11 mouse cellular contexts compared by ENCODE assay signal in genomic region chr15:97798134-97798533, GRCm38 (mm10). TPM values are rescaled to one million over a fixed set of nuclear protein-coding genes. Genes with fewer than 3 reads are reported as not detected.
DNase-seq lines count a peak whose midpoint lies in the region; ATAC-seq and TF ChIP-seq lines count a peak whose summit lies in the region.
"Had no signal": no experiment of that assay in that cellular context is flagged by ENCODE, and none has a peak within 500 bp of the region (broad histone marks: within the 10 kb centered on the region; RNA-seq: fewer than 3 reads in every experiment).

No protein-coding gene starts in this region.

- H3K9me3 ChIP-seq in heart, embryonic 12.5 days (replicated peaks) = 0 out of 2 replicates have a peak, but pooled peaks cover 3% of the 10 kb centered on the region
- no peaks in the 10 kb centered on the region for H3K9me3 ChIP-seq in forebrain, embryonic 10.5 days
- H3K9me3 ChIP-seq in neural tube, embryonic 12.5 days = no peaks in the 10 kb centered on the region

- H3K36me3 ChIP-seq in heart, embryonic 12.5 days = peaks cover 89% of the 10 kb centered on the region
- peaks cover 94% of the 10 kb centered on the region for H3K36me3 ChIP-seq in forebrain, embryonic 10.5 days (replicated peaks)
- peaks cover 2% of the 10 kb centered on the region; the same call in 1 of the 2 replicates for H3K36me3 ChIP-seq in liver, adult 2 months (ENCODE audit: control insufficient read depth, insufficient read depth, low read length)
- H3K36me3 ChIP-seq in neural tube, embryonic 12.5 days = peaks cover 65% of the 10 kb centered on the region

- H3K9ac ChIP-seq in heart, embryonic 12.5 days = no peak overlapping the region
- no peak overlapping the region for H3K9ac ChIP-seq in liver, adult 2 months (ENCODE audit: low read depth, low read length)
- no peak overlapping the region for H3K9ac ChIP-seq in neural tube, embryonic 12.5 days

- whole genome bisulfite sequencing in heart, embryonic 12.5 days = 34% methylated on average over 17 of the region's 17 CpGs
- WGBS in forebrain, embryonic 10.5 days = 71% methylated on average over 17 of the region's 17 CpGs
- WGBS in liver, adult 2 months = 60% methylated on average over 17 of the region's 17 CpGs
- 33% methylated on average over 17 of the region's 17 CpGs for WGBS in neural tube, embryonic 12.5 days

- H3K27me3 ChIP-seq in heart, embryonic 12.5 days (replicated peaks) = no peaks in the 10 kb centered on the region
- H3K27me3 ChIP-seq in forebrain, embryonic 10.5 days (ENCODE audit: poor library complexity, severe bottlenecking) = no peaks in the 10 kb centered on the region
- H3K27me3 ChIP-seq in liver, adult 2 months (ENCODE audit: control insufficient read depth, insufficient read depth, low read length) = peaks cover 2% of the 10 kb centered on the region; the same call in 1 of the 2 replicates
- no peaks in the 10 kb centered on the region for H3K27me3 ChIP-seq in neural tube, embryonic 12.5 days (replicated peaks)

- H3K4me2 ChIP-seq in heart, embryonic 12.5 days = no peak overlapping the region
- peak overlapping the region; percentile 9; the same call in 1 of the 2 replicates for H3K4me2 ChIP-seq in neural tube, embryonic 12.5 days (replicated peaks)

- no peak for DNase-seq in heart, postnatal 36 days
- DNase-seq in forebrain, embryonic 10.5 days (ENCODE audit: extremely low spot score, low spot score) = peak; percentile 59
- peak; percentile 40 for DNase-seq in liver, adult 2 months (ENCODE audit: extremely low read depth, low read depth, low spot score)
- no peak for DNase-seq in kidney, postnatal 10 days
- DNase-seq: cerebellum, adult 9-11 months; layer of hippocampus, adult 9-11 months; lung, adult 2 months had no signal

- H3K27ac ChIP-seq in heart, embryonic 12.5 days (ENCODE audit: poor library complexity, severe bottlenecking) = 0 out of 2 replicates have a peak overlapping the region, but pooled peaks have one; percentile 22
- H3K27ac ChIP-seq in forebrain, embryonic 10.5 days = peak overlapping the region; percentile 65
- H3K27ac ChIP-seq in liver, adult 2 months (replicated peaks; ENCODE audit: insufficient read depth, low read depth, low read length) = 0 out of 2 replicates have a peak overlapping the region, but pooled peaks have one; percentile 22
- H3K27ac ChIP-seq in neural tube, embryonic 12.5 days = no peak overlapping the region

- TF ChIP-seq CTCF in liver, adult 2 months (IDR thresholded peaks at IDR 0.05; ENCODE audit: low read depth, low read length) = no peak

- ATAC-seq in heart, embryonic 12.5 days (ENCODE audit: insufficient number of reproducible peaks, low FRiP score) = peak; percentile 76
- ATAC-seq in neural tube, embryonic 12.5 days (ENCODE audit: low FRiP score, low read depth) = peak; percentile 60; the same call in 1 of the 2 replicates
- no peak for ATAC-seq in CD4-positive, CD25-positive, alpha-beta regulatory T cell, adult 4 months
- ATAC-seq in inflammation-experienced regulatory T-cells, adult 6 months = no peak

- H3K4me1 ChIP-seq in heart, embryonic 12.5 days (replicated peaks) = peaks cover 19% of the 10 kb centered on the region
- H3K4me1 ChIP-seq in forebrain, embryonic 10.5 days = peaks cover 48% of the 10 kb centered on the region
- no peaks in the 10 kb centered on the region for H3K4me1 ChIP-seq in liver, adult 2 months (ENCODE audit: control insufficient read depth, insufficient read depth, low read length)
- peaks cover 23% of the 10 kb centered on the region; the same call in 1 of the 2 replicates for H3K4me1 ChIP-seq in neural tube, embryonic 12.5 days

- no peak overlapping the region for H3K4me3 ChIP-seq in heart, embryonic 12.5 days
- H3K4me3 ChIP-seq in forebrain, embryonic 10.5 days = no peak overlapping the region
- no peak overlapping the region for H3K4me3 ChIP-seq in liver, adult 2 months (ENCODE audit: insufficient read depth, low read depth, low read length)
- no peak overlapping the region for H3K4me3 ChIP-seq in neural tube, embryonic 12.5 days

- H3K79me2 ChIP-seq in liver, adult 2 months (ENCODE audit: control insufficient read depth, insufficient read depth, low read length) = no peaks in the 10 kb centered on the region

- no peak for TF ChIP-seq POLR2A in liver, adult 2 months (IDR thresholded peaks at IDR 0.05; ENCODE audit: extremely low read depth, insufficient read depth, low read length)

- intact Hi-C loops in heart, postnatal 36 days (cut with DNase I) = no loop called here

RNA-seq across cellular contexts. Expression of gene Slc48a1, which starts 19.8 kb away (rescaled TPM):
- polyA plus RNA-seq in heart, embryonic 12.5 days (2016; fragmentation: Nextera tagmentation; extraction: Ambion mirVana) = 52.9 and 55.0 TPM in 2 replicates
- total RNA-seq in heart, postnatal 36 days (2021) = 10 to 100 TPM; 73.3 to 84.1 TPM
- polyA plus RNA-seq in forebrain, embryonic 10.5 days (2016; fragmentation: Nextera tagmentation; extraction: Ambion mirVana) = 28.7 and 32.2 TPM in 2 replicates
- 15.2 and 21.1 TPM in 2 replicates for total RNA-seq in liver, adult 2 months (2014; rRNA removed)
- polyA plus RNA-seq in liver, adult 2 months (2012; rRNA removed) = 54.9 and 58.6 TPM in 2 replicates
- polyA plus RNA-seq in neural tube, embryonic 12.5 days (2016; fragmentation: Nextera tagmentation; extraction: Ambion mirVana) = 41.4 and 44.9 TPM in 2 replicates
- polyA plus RNA-seq in CD4-positive, CD25-positive, alpha-beta regulatory T cell, adult 4 months (2017; shearing (Covaris generic)) = 10 to 100 TPM; 33.9 to 37.1 TPM
- 10 to 100 TPM; 30.1 to 34.1 (median 30.8) TPM for polyA plus RNA-seq in inflammation-experienced regulatory T-cells, adult 6 months (2017; shearing (Covaris generic))

RNA-seq across cellular contexts. Expression of gene Rapgef3, which starts 30.4 kb away (rescaled TPM):
- 22.0 and 22.9 TPM in 2 replicates for polyA plus RNA-seq in heart, embryonic 12.5 days (2016; fragmentation: Nextera tagmentation; extraction: Ambion mirVana)
- total RNA-seq in heart, postnatal 36 days (2021) = 10 to 100 TPM; 25.4 to 27.4 TPM
- 5.4 and 6.3 TPM in 2 replicates for polyA plus RNA-seq in forebrain, embryonic 10.5 days (2016; fragmentation: Nextera tagmentation; extraction: Ambion mirVana)
- total RNA-seq in liver, adult 2 months (2014; rRNA removed) = 1.8 and 3.2 TPM in 2 replicates
- polyA plus RNA-seq in liver, adult 2 months (2012; rRNA removed) = 2.7 and 4.9 TPM in 2 replicates
- polyA plus RNA-seq in neural tube, embryonic 12.5 days (2016; fragmentation: Nextera tagmentation; extraction: Ambion mirVana) = 10.8 and 11.9 TPM in 2 replicates
- 1 to 10 TPM in 1 of 2 experiments, under 1 TPM in 1; 0.31 to 1.5 TPM for polyA plus RNA-seq in CD4-positive, CD25-positive, alpha-beta regulatory T cell, adult 4 months (2017; shearing (Covaris generic))
- polyA plus RNA-seq in inflammation-experienced regulatory T-cells, adult 6 months (2017; shearing (Covaris generic)) = not detected

RNA-seq across cellular contexts. Expression of gene Hdac7, which starts 46.2 kb away (rescaled TPM):
- polyA plus RNA-seq in heart, embryonic 12.5 days (2016; fragmentation: Nextera tagmentation; extraction: Ambion mirVana) = 27.4 and 27.8 TPM in 2 replicates
- total RNA-seq in heart, postnatal 36 days (2021) = 10 to 100 TPM; 26.9 to 37.1 TPM
- 21.6 and 25.3 TPM in 2 replicates for polyA plus RNA-seq in forebrain, embryonic 10.5 days (2016; fragmentation: Nextera tagmentation; extraction: Ambion mirVana)
- total RNA-seq in liver, adult 2 months (2014; rRNA removed) = 2.5 and 3.4 TPM in 2 replicates
- 5.9 and 9.5 TPM in 2 replicates for polyA plus RNA-seq in liver, adult 2 months (2012; rRNA removed)
- 28.9 and 29.7 TPM in 2 replicates for polyA plus RNA-seq in neural tube, embryonic 12.5 days (2016; fragmentation: Nextera tagmentation; extraction: Ambion mirVana)
- 10 to 100 TPM; 68.2 to 74.2 TPM for polyA plus RNA-seq in CD4-positive, CD25-positive, alpha-beta regulatory T cell, adult 4 months (2017; shearing (Covaris generic))
- 10 to 100 TPM; 47.2 to 80.6 (median 77.9) TPM for polyA plus RNA-seq in inflammation-experienced regulatory T-cells, adult 6 months (2017; shearing (Covaris generic))

Comparison
In these comparisons a context has a peak if more than half of its experiments do, and no peak if none do; other contexts are left out.
1. ATAC-seq: peak in heart, embryonic 12.5 days (single experiment) and neural tube, embryonic 12.5 days (single experiment); none in CD4-positive, CD25-positive, alpha-beta regulatory T cell, adult 4 months (single experiment) and inflammation-experienced regulatory T-cells, adult 6 months (single experiment).
2. DNase-seq: peak in forebrain, embryonic 10.5 days (single experiment) and liver, adult 2 months (single experiment); none in heart, postnatal 36 days (0 of 2) and kidney, postnatal 10 days (single experiment).